Mouse (Mus musculus) hindlimb bud, embryonic 11.5 days (tissue): Measurements from ENCODE around the gene 4833439L19Rik.
A peak's percentile ranks its signal among the peaks of the same experiment; 100 is the strongest.

ENCODE experiments used
- DNase-seq: peaks from one replicate; pipeline ENCODE4 v3.0.0-alpha.2; 2012; ENCODE audit warnings: low read depth, low spot score; ENCODE audit errors: extremely low spot score

The 4833439L19Rik gene

GRCm38 (mm10) chr13:54582860-54583259 lies 17.6 kb upstream of the 4833439L19Rik start:
- DNase-seq = no peak

- DNase-seq = no peak
These were observed 16.9 kb upstream of the 4833439L19Rik start for GRCm38 (mm10) chr13:54582126-54582525.

DNA sequence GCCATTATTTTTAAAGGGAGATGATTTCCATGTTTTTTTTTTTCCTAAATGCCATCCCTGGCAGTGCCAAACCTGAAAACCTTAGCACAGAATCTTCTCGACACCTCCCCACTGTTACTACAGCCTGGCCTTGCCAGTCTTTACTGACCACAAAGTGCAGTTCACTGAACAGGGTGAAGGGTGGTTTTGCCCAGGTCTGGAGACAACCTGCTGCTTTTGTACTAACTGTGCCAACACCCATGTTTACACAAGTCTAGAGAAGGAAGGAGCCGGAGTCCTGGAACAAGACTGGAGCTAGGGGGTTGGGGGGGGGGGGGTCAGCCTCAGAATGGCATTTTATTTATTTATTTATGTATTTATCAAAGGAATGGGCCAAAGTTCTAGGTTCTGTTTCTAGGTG lies 16.1 kb upstream of the 4833439L19Rik start:
- DNase-seq = no peak

- no peak for DNase-seq
These were observed 12.6 kb upstream of the 4833439L19Rik start for GRCm38 (mm10) chr13:54577652-54578507.

DNA sequence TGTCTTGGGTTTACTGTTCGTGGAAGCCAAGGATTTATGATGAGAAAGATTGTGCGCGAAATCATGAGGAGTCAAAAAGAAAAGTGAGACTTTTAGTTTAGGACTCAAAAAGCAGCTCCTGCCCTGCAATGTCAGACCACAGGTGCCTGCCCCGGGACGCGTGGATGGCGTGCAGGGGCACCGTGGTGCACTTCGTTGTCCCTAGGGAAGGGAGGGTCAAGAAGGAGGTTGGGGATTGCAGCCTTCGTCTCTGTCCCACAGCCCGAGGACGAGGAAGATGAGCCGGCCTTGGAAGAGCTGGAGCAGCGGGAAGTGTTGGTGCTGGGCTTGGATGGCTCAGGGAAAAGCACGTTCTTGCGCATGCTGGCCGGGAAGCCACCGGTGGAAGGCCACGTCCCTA lies 10.3 kb upstream of the 4833439L19Rik start:
- no peak for DNase-seq

DNA sequence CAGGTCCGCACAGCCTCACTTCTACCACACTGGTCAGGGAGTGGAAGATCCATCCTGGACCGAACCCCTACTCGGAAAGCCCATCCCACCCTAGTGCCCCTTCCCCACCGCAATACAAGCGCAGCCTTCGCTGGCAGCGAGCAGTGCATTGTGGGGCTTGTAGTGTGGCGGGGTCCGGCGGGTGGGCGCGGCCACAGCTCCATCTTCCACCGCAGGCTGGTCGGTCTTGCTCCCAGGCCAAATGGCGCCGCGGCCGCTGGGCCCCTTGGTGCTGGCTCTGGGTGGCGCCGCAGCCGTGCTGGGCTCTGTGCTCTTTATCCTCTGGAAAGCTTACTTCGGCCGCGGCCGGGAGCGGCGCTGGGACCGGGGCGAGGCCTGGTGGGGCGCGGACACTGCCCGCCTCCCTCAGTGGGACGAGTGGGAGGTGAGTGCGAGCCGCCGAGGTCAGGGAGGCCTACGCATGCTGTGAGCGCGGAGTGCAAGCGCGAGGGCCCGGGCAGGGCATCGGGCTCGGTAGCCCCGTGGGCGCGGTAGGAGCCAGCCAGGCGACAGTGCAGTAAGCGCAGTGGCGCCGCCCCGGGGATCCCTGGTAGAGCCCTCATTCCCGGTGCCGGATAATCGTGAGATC lies 9.7 kb upstream of the 4833439L19Rik start, which contains the start of gene Arl10:
Gene Arl10 (plus strand): TSS at position 162 of the 628 bp plus-strand sequence.
- no peak for DNase-seq

DNA sequence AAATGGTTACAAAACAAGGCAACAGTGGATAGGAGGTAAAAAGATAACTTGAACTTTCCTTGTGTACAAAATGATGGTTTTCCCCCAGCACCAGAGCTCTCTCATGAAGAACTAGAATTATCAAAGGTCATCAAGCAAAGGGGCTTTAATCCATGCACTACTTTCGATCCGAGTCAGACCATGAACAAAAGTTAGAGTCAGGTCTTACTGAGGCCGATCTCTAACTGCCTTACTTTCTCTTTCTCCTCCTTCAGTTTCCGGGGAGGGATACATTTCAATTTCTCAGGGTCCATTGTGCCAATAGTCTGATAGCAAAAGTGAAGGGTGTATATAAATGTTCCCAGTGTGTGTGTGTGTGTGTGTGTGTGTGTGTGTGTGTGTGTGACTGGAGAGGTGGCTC lies 7.4 kb upstream of the 4833439L19Rik start:
- DNase-seq = no peak

GRCm38 (mm10) chr13:54571637-54572036 lies 6.4 kb upstream of the 4833439L19Rik start:
- DNase-seq = no peak

DNA sequence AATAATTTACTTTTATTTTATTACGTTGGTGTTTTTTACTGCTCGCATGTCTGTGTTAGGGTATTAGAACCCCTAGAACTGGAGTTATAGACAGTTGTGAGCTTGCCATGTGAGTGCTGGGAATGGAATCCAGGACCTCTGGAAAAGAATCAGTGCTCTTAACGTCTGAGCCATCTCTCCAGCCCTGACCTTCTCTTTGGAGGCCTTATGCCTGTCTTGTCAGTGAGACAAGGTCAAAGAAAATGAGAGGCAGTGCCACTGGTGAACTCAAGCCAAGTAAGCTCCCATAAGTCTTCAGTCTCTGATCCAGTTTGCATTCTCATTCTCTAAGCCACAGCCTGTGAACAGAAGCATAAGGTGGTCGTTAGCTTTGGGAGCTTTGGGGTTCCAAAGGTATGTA lies 5.5 kb upstream of the 4833439L19Rik start:
- DNase-seq = no peak

DNA sequence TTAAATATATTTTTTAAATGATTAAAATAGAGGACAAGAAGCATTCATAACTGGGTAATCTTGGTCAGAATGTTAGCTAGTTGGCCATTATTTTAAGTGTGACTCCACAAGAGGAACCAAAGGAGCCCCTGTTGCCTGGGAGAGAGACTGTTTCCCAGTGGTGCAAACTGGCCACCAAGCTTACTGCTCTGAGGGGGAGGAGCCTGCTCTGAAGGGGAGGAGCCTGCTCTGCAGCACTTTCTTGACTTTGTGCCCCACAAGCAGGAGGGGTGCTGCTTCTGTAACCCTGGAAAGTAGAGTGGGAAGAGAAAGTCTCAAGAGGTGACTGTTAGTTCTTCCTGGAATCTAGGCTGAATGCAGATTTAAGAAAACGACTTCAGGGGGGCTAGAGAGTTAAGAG lies 4.0 kb upstream of the 4833439L19Rik start:
- DNase-seq = no peak

DNA sequence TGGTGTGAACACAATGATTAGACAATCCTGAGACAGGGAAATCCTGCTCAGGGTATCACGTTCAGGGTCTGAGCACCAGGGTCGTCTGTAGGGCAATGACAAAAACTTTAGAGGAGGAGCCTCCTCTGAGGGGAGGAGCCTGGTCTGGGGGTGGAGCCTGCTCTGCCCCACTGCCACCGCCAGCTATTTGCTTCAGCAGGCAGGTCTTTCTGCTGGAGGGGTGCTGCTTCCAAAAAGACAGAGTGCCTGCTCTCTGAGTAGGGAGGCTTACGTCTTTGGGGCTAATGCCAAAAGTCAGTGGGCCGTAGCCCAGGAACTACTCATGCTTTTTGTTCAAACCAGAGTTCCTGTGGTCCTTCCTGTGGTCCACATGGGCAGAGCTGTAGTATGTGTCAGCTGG lies 3.1 kb upstream of the 4833439L19Rik start:
- DNase-seq = no peak

- peak; percentile 42 for DNase-seq
These were observed 535 bp upstream of the 4833439L19Rik start for GRCm38 (mm10) chr13:54565594-54566345.

- no peak for DNase-seq
These were observed 719 bp downstream of the 4833439L19Rik start for GRCm38 (mm10) chr13:54564232-54565200.

GRCm38 (mm10) chr13:54562562-54562961 lies 2.7 kb downstream of the 4833439L19Rik start:
- no peak for DNase-seq

GRCm38 (mm10) chr13:54560608-54561007 lies 4.6 kb downstream of the 4833439L19Rik start:
- DNase-seq = no peak

- DNase-seq = no peak
These were observed 5.6 kb downstream of the 4833439L19Rik start for GRCm38 (mm10) chr13:54559656-54560055.

GRCm38 (mm10) chr13:54557652-54558051 lies 7.6 kb downstream of the 4833439L19Rik start:
- no peak for DNase-seq

- DNase-seq = no peak
These were observed 8.4 kb downstream of the 4833439L19Rik start for GRCm38 (mm10) chr13:54556796-54557195.

GRCm38 (mm10) chr13:54556176-54556575 lies 9.1 kb downstream of the 4833439L19Rik start:
- no peak for DNase-seq

GRCm38 (mm10) chr13:54548036-54548435 lies 17.2 kb downstream of the 4833439L19Rik start:
- DNase-seq = no peak
